Mouse (Mus musculus) thymus, adult 2 months (tissue): Measurements from ENCODE around the gene Fate1.

Source experiments
- CTCF ChIP-seq: fragments of 200-500 bp; IDR thresholded peaks from 2 replicates; pipeline ENCODE4 v1.5.1; 2012; ENCODE audit warnings: mild to moderate bottlenecking, control low read depth, low read length, moderate library complexity, borderline replicate concordance; ENCODE audit not compliant: control insufficient read depth, poor library complexity, insufficient read depth; ENCODE audit errors: extremely low read depth
- POLR2A ChIP-seq: fragments of 200-500 bp; IDR thresholded peaks from 2 replicates; pipeline ENCODE4 v1.6.1; 2012; ENCODE audit warnings: mild to moderate bottlenecking, low read length, control low read depth, moderate library complexity; ENCODE audit not compliant: control insufficient read depth, poor library complexity, insufficient read depth; ENCODE audit errors: extremely low read depth

DNA sequence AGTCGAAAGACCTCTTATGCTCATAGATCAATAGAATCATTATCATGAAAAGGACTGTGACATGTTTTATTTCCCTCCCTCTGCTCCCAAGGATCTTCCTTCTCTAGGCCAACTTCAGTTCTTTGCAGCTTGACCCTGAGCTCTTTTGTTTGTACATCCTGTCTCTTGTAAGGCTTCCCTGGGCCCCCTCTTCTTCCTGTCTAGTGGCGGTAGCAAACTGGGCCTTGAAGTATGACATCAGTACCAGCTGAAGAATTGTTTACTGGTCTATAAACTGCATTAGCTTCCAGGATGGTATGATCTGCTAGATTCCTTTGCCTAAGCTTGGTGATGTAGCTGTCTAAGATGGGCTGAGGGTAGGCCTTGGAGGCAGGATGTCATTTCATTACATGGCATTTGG, 8.5 kb downstream of the Fate1 start:
- TF ChIP-seq CTCF, result no peak
- no peak for TF ChIP-seq POLR2A
